Mouse (Mus musculus): ENCODE measurements at regions not wholly inside any gene's neighbourhood (a gene's known extent, or its start where the extent isn't known, plus 50 kb on each side); places are given as distances from the start of the nearest gene placed in this dataset.

- in situ Hi-C loops (cut with MseI, MboI): no loop called here
These were observed 49.8 kb upstream of the Abcd3 start for GRCm38 (mm10) chr3:121864734-121865445.
